Mouse (Mus musculus) heart, embryonic 15.5 days (tissue): ENCODE data around the gene Rab40c. TPM values are rescaled to one million over a fixed set of nuclear protein-coding genes. Genes with fewer than 3 reads are reported as not detected.

Experiments used
- ATAC-seq: fragments of 200-750 bp; cut with Nextera tagmentation; replicated peaks from 2 replicates; pipeline ENCODE4 v1.8.0; 2017; ENCODE audit warnings: low read depth, moderate TSS enrichment; ENCODE audit not compliant: insufficient number of reproducible peaks, insufficient read depth, low FRiP score
- H3K27ac ChIP-seq: fragments of 300-500 bp; sonication (generic); 2 replicates; pipeline ENCODE4 v1.5.1; 2015; ENCODE audit warnings: mild to moderate bottlenecking, inconsistent platforms
- H3K27me3 ChIP-seq: fragments of 300-500 bp; sonication (generic); 2 replicates; pipeline ENCODE4 v1.6.1; 2015; ENCODE audit warnings: inconsistent platforms
- H3K36me3 ChIP-seq: fragments of 300-500 bp; sonication (generic); 2 replicates; pipeline ENCODE4 v1.6.1; 2015; ENCODE audit warnings: mild to moderate bottlenecking, inconsistent platforms
- H3K4me1 ChIP-seq: fragments of 300-500 bp; sonication (generic); replicated peaks from 2 replicates; pipeline ENCODE4 v1.6.1; 2015; ENCODE audit warnings: inconsistent platforms
- H3K4me2 ChIP-seq: fragments of 300-500 bp; sonication (generic); 2 replicates; pipeline ENCODE4 v1.6.1; 2015; ENCODE audit warnings: inconsistent platforms, mild to moderate bottlenecking, moderate library complexity
- H3K4me3 ChIP-seq: fragments of 300-500 bp; sonication (generic); 2 replicates; pipeline ENCODE4 v1.5.1; 2015; ENCODE audit warnings: mild to moderate bottlenecking, inconsistent platforms
- H3K9ac ChIP-seq: fragments of 300-500 bp; sonication (generic); 2 replicates; pipeline ENCODE4 v1.6.1; 2015; ENCODE audit warnings: mild to moderate bottlenecking, inconsistent platforms
- H3K9me3 ChIP-seq: fragments of 300-500 bp; sonication (generic); replicated peaks from 2 replicates; pipeline ENCODE4 v1.6.1; 2016; ENCODE audit warnings: inconsistent platforms
- WGBS: fragments of 180-500 bp; shearing (Covaris S2); methylation state at CpG from one replicate; pipeline ENCODE4 v1.1.7; 2015; ENCODE audit warnings: mixed read lengths; 5-methylcytosine and 5-hydroxymethylcytosine counted together
- polyA plus RNA-seq: library from polyadenylated mRNA; unstranded; fragments of >200 nt; fragmentation: Nextera tagmentation; extraction: Ambion mirVana; gene quantifications from 2 replicates; pipeline ENCODE4 v1.2.1, GENCODE M21; 2015

The Rab40c gene
- polyA plus RNA-seq, 1 experiment from 2014 or later: 12.1 TPM

- no peaks in the 10 kb centered on the region for H3K9me3 ChIP-seq
- no peak overlapping the region; the same call in 1 of the 2 replicates for H3K27ac ChIP-seq
- WGBS: 28% methylated on average over 2 of the region's 2 CpGs
- H3K9ac ChIP-seq: no peak overlapping the region
- peak; percentile 50; the same call in 1 of the 2 replicates for ATAC-seq
- H3K4me1 ChIP-seq: peaks cover 12% of the 10 kb centered on the region; the same call in 1 of the 2 replicates
- H3K36me3 ChIP-seq: peaks cover 8% of the 10 kb centered on the region; the same call in 1 of the 2 replicates
- no peak overlapping the region for H3K4me2 ChIP-seq
- H3K4me3 ChIP-seq: no peak overlapping the region
- H3K27me3 ChIP-seq: no peaks in the 10 kb centered on the region
These were observed 25.4 kb downstream of the Rab40c start for GRCm38 (mm10) chr17:25893975-25894617.

- Histone ChIP-seq H3K36me3 (peaks cover 29% of the 10 kb centered on the region), H3K4me3 (no peak overlapping the region), H3K27ac (no peak overlapping the region), H3K4me2 (no peak overlapping the region), H3K9me3 (no peaks in the 10 kb centered on the region), H3K27me3 (no peaks in the 10 kb centered on the region), H3K4me1 (no peaks in the 10 kb centered on the region), H3K9ac (no peak overlapping the region)
- WGBS: 80% methylated on average over 3 of the region's 3 CpGs
- ATAC-seq: no peak
These were observed 30.7 kb downstream of the Rab40c start for GRCm38 (mm10) chr17:25888837-25889236.

- ATAC-seq: no peak
- H3K4me2 ChIP-seq: no peak overlapping the region
- H3K9ac ChIP-seq: no peak overlapping the region
- no peaks in the 10 kb centered on the region for H3K4me1 ChIP-seq
- no peak overlapping the region for H3K27ac ChIP-seq
- H3K4me3 ChIP-seq: no peak overlapping the region
- H3K36me3 ChIP-seq: peaks cover 41% of the 10 kb centered on the region
- H3K9me3 ChIP-seq: no peaks in the 10 kb centered on the region
- H3K27me3 ChIP-seq: no peaks in the 10 kb centered on the region
- WGBS: 82% methylated on average over 10 of the region's 10 CpGs
These were observed 32.1 kb downstream of the Rab40c start for GRCm38 (mm10) chr17:25887467-25887866.

GRCm38 (mm10) chr17:25886806-25887205 is 32.7 kb downstream of the Rab40c start:
- H3K9ac ChIP-seq: no peak overlapping the region
- peaks cover 45% of the 10 kb centered on the region for H3K36me3 ChIP-seq

GRCm38 (mm10) chr17:25885636-25886035 is 33.9 kb downstream of the Rab40c start:
- Histone ChIP-seq H3K4me1 (no peaks in the 10 kb centered on the region), H3K27me3 (no peaks in the 10 kb centered on the region), H3K9me3 (no peaks in the 10 kb centered on the region), H3K4me2 (no peak overlapping the region), H3K9ac (no peak overlapping the region), H3K4me3 (no peak overlapping the region), H3K36me3 (peaks cover 45% of the 10 kb centered on the region), H3K27ac (no peak overlapping the region)
- ATAC-seq: no peak
- 61% methylated on average over 4 of the region's 4 CpGs for WGBS

More at GRCm38 (mm10) chr17:25886806-25887205, 32.7 kb downstream of the Rab40c start:
- no peak overlapping the region for H3K4me3 ChIP-seq
- ATAC-seq: no peak
- H3K27ac ChIP-seq: no peak overlapping the region
- H3K4me1 ChIP-seq: no peaks in the 10 kb centered on the region
- no peaks in the 10 kb centered on the region for H3K27me3 ChIP-seq
- H3K4me2 ChIP-seq: no peak overlapping the region
- no peaks in the 10 kb centered on the region for H3K9me3 ChIP-seq

GRCm38 (mm10) chr17:25883824-25884223 is 35.7 kb downstream of the Rab40c start:
- Histone ChIP-seq H3K4me2 (no peak overlapping the region), H3K9me3 (no peaks in the 10 kb centered on the region), H3K27me3 (no peaks in the 10 kb centered on the region), H3K9ac (no peak overlapping the region), H3K36me3 (peaks cover 37% of the 10 kb centered on the region), H3K27ac (no peak overlapping the region), H3K4me1 (no peaks in the 10 kb centered on the region), H3K4me3 (no peak overlapping the region)
- 87% methylated on average over 3 of the region's 3 CpGs for WGBS
- ATAC-seq: no peak

GRCm38 (mm10) chr17:25883268-25883667 is 36.3 kb downstream of the Rab40c start:
- 89% methylated on average over 8 of the region's 8 CpGs for WGBS
- peaks cover 34% of the 10 kb centered on the region for H3K36me3 ChIP-seq

GRCm38 (mm10) chr17:25882306-25882705 is 37.2 kb downstream of the Rab40c start:
- ATAC-seq: no peak
- WGBS: 44% methylated on average over 5 of the region's 5 CpGs
- H3K36me3 ChIP-seq: peaks cover 27% of the 10 kb centered on the region

More at GRCm38 (mm10) chr17:25883268-25883667, 36.3 kb downstream of the Rab40c start:
- H3K4me2 ChIP-seq: no peak overlapping the region
- H3K27ac ChIP-seq: no peak overlapping the region
- H3K27me3 ChIP-seq: no peaks in the 10 kb centered on the region
- no peak overlapping the region for H3K9ac ChIP-seq
- no peaks in the 10 kb centered on the region for H3K9me3 ChIP-seq
- H3K4me3 ChIP-seq: no peak overlapping the region
- no peaks in the 10 kb centered on the region for H3K4me1 ChIP-seq
- no peak for ATAC-seq

GRCm38 (mm10) chr17:25881691-25882090 is 37.8 kb downstream of the Rab40c start:
- H3K9me3 ChIP-seq: no peaks in the 10 kb centered on the region
- no peak overlapping the region for H3K4me2 ChIP-seq
- H3K4me1 ChIP-seq: peaks cover 4% of the 10 kb centered on the region
- WGBS: 57% methylated on average over 4 of the region's 4 CpGs
- no peak for ATAC-seq
- no peak overlapping the region for H3K4me3 ChIP-seq
- no peak overlapping the region for H3K27ac ChIP-seq
- peaks cover 27% of the 10 kb centered on the region for H3K36me3 ChIP-seq
- no peaks in the 10 kb centered on the region for H3K27me3 ChIP-seq
- no peak overlapping the region for H3K9ac ChIP-seq

More at GRCm38 (mm10) chr17:25882306-25882705, 37.2 kb downstream of the Rab40c start:
- H3K9me3 ChIP-seq: no peaks in the 10 kb centered on the region
- no peaks in the 10 kb centered on the region for H3K27me3 ChIP-seq
- no peak overlapping the region for H3K4me2 ChIP-seq
- no peak overlapping the region for H3K27ac ChIP-seq
- H3K9ac ChIP-seq: no peak overlapping the region
- no peak overlapping the region for H3K4me3 ChIP-seq
- H3K4me1 ChIP-seq: no peaks in the 10 kb centered on the region

- WGBS: 37% methylated on average over 5 of the region's 5 CpGs
- H3K36me3 ChIP-seq: peaks cover 27% of the 10 kb centered on the region
- H3K4me2 ChIP-seq: no peak overlapping the region
- H3K27ac ChIP-seq: no peak overlapping the region
- H3K9ac ChIP-seq: no peak overlapping the region
- H3K27me3 ChIP-seq: no peaks in the 10 kb centered on the region
- H3K4me3 ChIP-seq: no peak overlapping the region
- no peaks in the 10 kb centered on the region for H3K9me3 ChIP-seq
- no peak for ATAC-seq
- peaks cover 9% of the 10 kb centered on the region for H3K4me1 ChIP-seq
These were observed 38.5 kb downstream of the Rab40c start for GRCm38 (mm10) chr17:25880913-25881641.

- Histone ChIP-seq H3K4me1 (peaks cover 15% of the 10 kb centered on the region), H3K36me3 (peaks cover 27% of the 10 kb centered on the region), H3K27me3 (no peaks in the 10 kb centered on the region), H3K9me3 (no peaks in the 10 kb centered on the region), H3K27ac (no peak within 1 kb of the TSS), H3K4me3 (no peak within 1 kb of the TSS), H3K9ac (no peak within 1 kb of the TSS), H3K4me2 (no peak within 1 kb of the TSS)
- WGBS: 53% methylated on average over 5 of the region's 5 CpGs
- no peak for ATAC-seq
These were observed 39.2 kb downstream of the Rab40c start, which contains the start of gene Wfikkn1 for GRCm38 (mm10) chr17:25880196-25880910. Gene Wfikkn1 (minus strand): TSS chr17:25880858.
